ENCODE assay signal across 23 mouse cellular contexts in genomic region chr2:14903837-14904236, GRCm38 (mm10).
"Had no signal": no experiment of that assay in that cellular context is flagged by ENCODE, and none has a peak within 500 bp of the region (broad histone marks: within the 10 kb centered on the region; RNA-seq: fewer than 3 reads in every experiment).

No protein-coding gene starts in this region.

- H3K27ac ChIP-seq: limb, embryonic 13.5 days; liver, embryonic 12.5 days; liver, embryonic 15.5 days; lung, embryonic 15.5 days; midbrain, embryonic 10.5 days; neural tube, embryonic 12.5 days; stomach, postnatal 0 days had no signal

- H3K4me1 ChIP-seq: liver, embryonic 12.5 days; liver, embryonic 15.5 days; megakaryocyte, embryonic 14.5 days had no signal

- H3K36me3 ChIP-seq: limb, embryonic 13.5 days; liver, embryonic 12.5 days; liver, embryonic 15.5 days; lung, embryonic 15.5 days; midbrain, embryonic 10.5 days; neural tube, embryonic 12.5 days had no signal

- H3K27me3 ChIP-seq: limb, embryonic 13.5 days; liver, embryonic 12.5 days; liver, embryonic 15.5 days; lung, embryonic 15.5 days; megakaryocyte, embryonic 14.5 days; neural tube, embryonic 12.5 days had no signal

- H3K9me3 ChIP-seq: limb, embryonic 13.5 days; liver, embryonic 12.5 days; liver, embryonic 15.5 days; lung, embryonic 15.5 days; megakaryocyte, embryonic 14.5 days; midbrain, embryonic 10.5 days; neural tube, embryonic 12.5 days had no signal

- H3K4me3 ChIP-seq: limb, embryonic 13.5 days; liver, embryonic 12.5 days; liver, embryonic 15.5 days; lung, embryonic 15.5 days; megakaryocyte, embryonic 14.5 days; midbrain, embryonic 10.5 days; neural tube, embryonic 12.5 days had no signal

- DNase-seq: kidney, adult 9 months; kidney, postnatal 14 days; kidney, postnatal 4 days; left cerebral cortex, postnatal 4 days; liver; lung, adult 18-20 months; lung, postnatal 10 days; lung, postnatal 36 days; midbrain, embryonic 14.5 days; right cerebral cortex, adult 18-20 months; right cerebral cortex, postnatal 14 days; right cerebral cortex, postnatal 4 days; thymus, adult 2 months; thymus, postnatal 14 days; thymus, postnatal 4 days had no signal
